Mouse (Mus musculus) lung, embryonic 14.5 days (tissue): ENCODE results near the gene Rarb. TPM values are rescaled to one million over a fixed set of nuclear protein-coding genes. Genes with fewer than 3 reads are reported as not detected.
"Not testable (repeated sequence)": the region's sequence is repeated elsewhere in the genome, so short reads cannot be mapped to it uniquely, and the experiment has no call there.

Experiments used
- ATAC-seq: fragments of 200-750 bp; cut with Nextera tagmentation; 2 replicates; pipeline ENCODE4 v1.8.0; 2017; ENCODE audit warnings: mild to moderate bottlenecking, moderate TSS enrichment, moderate library complexity; ENCODE audit not compliant: insufficient read depth
- DNase-seq: peaks from one replicate; pipeline ENCODE4 v3.0.0-alpha.2; 2015
- H3K27ac ChIP-seq: fragments of 300-500 bp; sonication (generic); 2 replicates; pipeline ENCODE4 v1.5.1; 2014; ENCODE audit warnings: low read depth, mild to moderate bottlenecking, moderate library complexity
- H3K27me3 ChIP-seq: fragments of 300-500 bp; sonication (generic); 2 replicates; pipeline ENCODE4 v1.6.1; 2014; ENCODE audit warnings: low read length, control low read depth; ENCODE audit not compliant: insufficient read depth
- H3K36me3 ChIP-seq: fragments of 300-500 bp; sonication (generic); 2 replicates; pipeline ENCODE4 v1.6.1; 2014; ENCODE audit warnings: control low read depth; ENCODE audit not compliant: insufficient read depth
- H3K4me1 ChIP-seq: fragments of 300-500 bp; sonication (generic); 2 replicates; pipeline ENCODE4 v1.6.1; 2014; ENCODE audit warnings: antibody characterized with exemption, control low read depth; ENCODE audit not compliant: insufficient read depth
- H3K4me2 ChIP-seq: fragments of 300-500 bp; sonication (generic); 2 replicates; pipeline ENCODE4 v1.6.1; 2014; ENCODE audit warnings: mild to moderate bottlenecking
- H3K4me3 ChIP-seq: fragments of 300-500 bp; sonication (generic); 2 replicates; pipeline ENCODE4 v1.5.1; 2014; ENCODE audit warnings: low read depth, low read length
- H3K9ac ChIP-seq: fragments of 300-500 bp; sonication (generic); 2 replicates; pipeline ENCODE4 v1.6.1; 2014
- H3K9me3 ChIP-seq: fragments of 300-500 bp; sonication (generic); 2 replicates; pipeline ENCODE4 v1.6.1; 2016; ENCODE audit warnings: low read depth, low read length, control low read depth
- CTCF ChIP-seq: IDR thresholded peaks from 2 replicates; pipeline ENCODE4 v1.5.1; 2016; ENCODE audit warnings: antibody characterized with exemption, low read depth
- WGBS: fragments of 180-500 bp; shearing (Covaris S2); extraction: QIAGEN DNeasy Blood & Tissue Kit; methylation state at CpG from one replicate; pipeline ENCODE4 v1.1.7; 2014; 5-methylcytosine and 5-hydroxymethylcytosine counted together
- polyA plus RNA-seq: library from polyadenylated mRNA; unstranded; fragments of >200 nt; fragmentation: Nextera tagmentation; extraction: Ambion mirVana; gene quantifications from 2 replicates; pipeline ENCODE4 v1.2.1, GENCODE M21; 2014

The Rarb gene
- polyA plus RNA-seq, 1 experiment from 2014 or later: 17.3 TPM

GRCm38 (mm10) chr14:16790161-16790560 is 28.8 kb downstream of the Rarb start:
- DNase-seq (no peak), ATAC-seq (no peak)
- Histone ChIP-seq H3K27ac (no peak overlapping the region), H3K9ac (no peak overlapping the region), H3K36me3 (no peaks in the 10 kb centered on the region), H3K9me3 (no peaks in the 10 kb centered on the region), H3K4me1 (no peaks in the 10 kb centered on the region), H3K4me3 (no peak overlapping the region), H3K27me3 (no peaks in the 10 kb centered on the region), H3K4me2 (no peak overlapping the region)
- whole genome bisulfite sequencing: 80% methylated on average over 1 of the region's 1 CpGs
- no peak for TF ChIP-seq CTCF

DNA sequence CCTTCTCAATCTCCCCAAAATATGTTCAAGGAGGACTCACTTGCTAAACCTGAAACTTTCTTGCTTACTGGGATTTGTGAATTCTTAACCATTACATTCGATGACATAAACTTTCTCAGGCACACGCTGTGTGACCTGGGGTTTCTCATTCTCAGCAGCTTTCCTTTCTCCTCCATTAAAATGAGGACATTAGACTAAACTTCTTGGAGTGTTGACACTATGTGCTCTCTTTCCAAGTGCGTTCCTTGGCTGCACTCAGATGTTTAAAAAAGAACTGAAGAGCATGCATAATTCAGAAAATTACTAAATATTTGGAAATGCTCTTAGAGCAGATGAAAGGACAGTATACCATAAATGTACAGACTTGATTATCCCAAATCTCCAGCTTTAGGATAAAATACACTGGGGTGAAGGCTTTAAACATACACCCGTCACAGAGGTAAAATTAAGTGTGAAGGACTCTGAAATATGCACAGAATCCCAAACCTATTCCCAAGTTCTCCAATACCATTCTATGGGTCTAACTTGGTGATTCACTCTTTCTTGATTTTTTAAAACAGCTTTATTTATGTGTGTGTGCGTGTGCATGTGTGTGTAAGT is 36.9 kb downstream of the Rarb start:
- peaks cover 8% of the 10 kb centered on the region; the same call in 1 of the 2 replicates for H3K4me1 ChIP-seq
- WGBS: 37% methylated on average over 5 of the region's 5 CpGs
- H3K36me3 ChIP-seq: no peaks in the 10 kb centered on the region
- peak; percentile 63 for DNase-seq
- peak; percentile 62; the same call in 1 of the 2 replicates for ATAC-seq
- no peak overlapping the region for H3K4me2 ChIP-seq
- TF ChIP-seq CTCF: no peak
- no peak overlapping the region for H3K4me3 ChIP-seq
- no peaks in the 10 kb centered on the region for H3K9me3 ChIP-seq
- no peak overlapping the region; the same call in 1 of the 2 replicates for H3K27ac ChIP-seq
- H3K9ac ChIP-seq: no peak overlapping the region
- H3K27me3 ChIP-seq: no peaks in the 10 kb centered on the region

DNA sequence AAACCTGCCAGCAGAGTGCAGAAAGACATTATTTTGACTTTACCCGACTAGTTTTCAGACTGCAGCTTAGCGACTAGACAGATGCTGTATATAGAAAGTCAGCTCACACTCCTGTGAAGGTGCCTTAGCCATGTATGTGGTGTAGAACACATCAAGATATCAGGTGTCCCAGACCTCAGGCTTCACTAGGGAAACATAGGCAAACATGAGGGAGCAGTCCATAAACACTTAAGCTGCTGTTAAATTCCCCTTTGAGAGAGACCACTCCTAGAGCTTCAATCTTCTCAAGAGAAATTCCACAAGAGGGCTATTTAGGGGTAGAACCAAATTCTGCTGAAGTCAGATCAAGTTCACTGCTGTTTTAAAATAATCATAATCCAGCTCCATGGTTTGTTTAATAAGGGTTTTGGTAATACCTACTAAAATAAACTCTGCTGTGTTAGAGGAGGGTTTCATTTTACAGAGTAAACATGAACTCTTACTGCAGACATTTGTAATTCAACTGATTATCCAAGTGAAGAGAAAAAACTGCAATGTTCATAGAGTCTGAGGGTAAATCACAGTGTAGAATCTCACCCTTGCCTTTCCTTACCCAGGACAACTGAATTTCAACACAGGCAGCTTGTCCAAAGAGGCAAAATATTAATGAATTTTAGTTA is 42.1 kb downstream of the Rarb start:
- H3K4me1 ChIP-seq: peaks cover 3% of the 10 kb centered on the region; the same call in 1 of the 2 replicates
- H3K9me3 ChIP-seq: no peaks in the 10 kb centered on the region
- H3K4me3 ChIP-seq: no peak overlapping the region
- TF ChIP-seq CTCF: no peak
- no peaks in the 10 kb centered on the region for H3K27me3 ChIP-seq
- no peak overlapping the region for H3K9ac ChIP-seq
- ATAC-seq (peak; percentile 80), DNase-seq (peak; percentile 54)
- H3K36me3 ChIP-seq: no peaks in the 10 kb centered on the region
- no peak overlapping the region for H3K4me2 ChIP-seq
- peak overlapping the region; percentile 43; the same call in 1 of the 2 replicates for H3K27ac ChIP-seq
- 19% methylated on average over 2 of the region's 2 CpGs for WGBS

DNA sequence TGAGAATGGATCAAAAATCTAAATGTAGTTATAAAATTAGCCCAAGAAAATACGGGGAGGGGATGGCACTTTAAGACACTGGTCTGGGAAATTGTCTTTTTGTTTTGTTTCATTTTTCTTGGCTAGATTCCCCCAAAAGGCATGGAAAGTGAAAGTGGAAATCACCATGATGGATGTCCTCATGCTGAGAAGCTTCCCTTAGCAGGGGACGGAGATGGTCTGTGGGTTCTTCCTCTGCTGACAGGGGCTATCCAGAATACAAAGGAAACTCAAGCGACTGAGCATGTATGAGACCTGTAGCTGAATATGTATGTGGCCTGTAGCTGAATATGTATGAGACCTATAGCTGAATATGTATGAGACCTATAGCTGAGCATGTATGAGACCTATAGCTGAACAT is 46.0 kb downstream of the Rarb start:
- H3K4me2 ChIP-seq: no peak overlapping the region
- no peak overlapping the region for H3K4me3 ChIP-seq
- TF ChIP-seq CTCF: no peak
- no peaks in the 10 kb centered on the region for H3K9me3 ChIP-seq
- no peak overlapping the region for H3K27ac ChIP-seq
- ATAC-seq: no peak
- H3K27me3 ChIP-seq: no peaks in the 10 kb centered on the region
- H3K4me1 ChIP-seq: peaks cover 3% of the 10 kb centered on the region; the same call in 1 of the 2 replicates
- H3K9ac ChIP-seq: no peak overlapping the region
- DNase-seq: peak; percentile 40
- WGBS: 53% methylated on average over 3 of the region's 3 CpGs
- no peaks in the 10 kb centered on the region for H3K36me3 ChIP-seq

DNA sequence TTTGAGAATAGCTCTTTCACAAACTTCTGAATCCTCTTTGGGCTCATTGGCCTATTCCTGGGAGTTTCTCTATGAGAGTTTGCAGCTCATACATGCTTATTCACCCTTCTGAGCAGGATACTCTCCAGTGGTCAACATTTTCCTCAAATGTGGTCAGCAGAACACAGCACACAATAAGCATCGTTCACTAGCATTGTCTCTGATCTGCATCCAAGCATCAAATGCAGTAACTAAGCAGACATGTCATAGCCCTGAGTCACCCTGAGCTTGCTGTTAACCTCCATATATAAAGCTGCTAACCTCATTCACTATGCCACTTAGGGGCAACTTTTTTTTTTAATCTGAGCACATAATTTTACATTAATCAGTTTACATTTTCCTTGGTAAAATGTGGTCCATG is 53.1 kb downstream of the Rarb start:
- Histone ChIP-seq H3K27ac (no peak overlapping the region), H3K4me1 (peaks cover 7% of the 10 kb centered on the region), H3K4me3 (no peak overlapping the region), H3K27me3 (no peaks in the 10 kb centered on the region), H3K4me2 (no peak overlapping the region), H3K9me3 (no peaks in the 10 kb centered on the region), H3K36me3 (no peaks in the 10 kb centered on the region), H3K9ac (no peak overlapping the region)
- no peak for TF ChIP-seq CTCF
- WGBS: 56% methylated on average over 1 of the region's 1 CpGs
- peak; percentile 50 for DNase-seq
- ATAC-seq: peak; percentile 26; the same call in 1 of the 2 replicates

GRCm38 (mm10) chr14:16762773-16763172 is 56.2 kb downstream of the Rarb start:
- Histone ChIP-seq H3K9ac (no peak overlapping the region), H3K36me3 (no peaks in the 10 kb centered on the region), H3K4me2 (no peak overlapping the region), H3K27me3 (no peaks in the 10 kb centered on the region), H3K4me3 (no peak overlapping the region), H3K4me1 (peaks cover 7% of the 10 kb centered on the region), H3K9me3 (no peaks in the 10 kb centered on the region), H3K27ac (peak overlapping the region; percentile 32; the same call in 1 of the 2 replicates)
- DNase-seq: peak; percentile 89
- ATAC-seq: peak; percentile 86
- TF ChIP-seq CTCF: no peak

DNA sequence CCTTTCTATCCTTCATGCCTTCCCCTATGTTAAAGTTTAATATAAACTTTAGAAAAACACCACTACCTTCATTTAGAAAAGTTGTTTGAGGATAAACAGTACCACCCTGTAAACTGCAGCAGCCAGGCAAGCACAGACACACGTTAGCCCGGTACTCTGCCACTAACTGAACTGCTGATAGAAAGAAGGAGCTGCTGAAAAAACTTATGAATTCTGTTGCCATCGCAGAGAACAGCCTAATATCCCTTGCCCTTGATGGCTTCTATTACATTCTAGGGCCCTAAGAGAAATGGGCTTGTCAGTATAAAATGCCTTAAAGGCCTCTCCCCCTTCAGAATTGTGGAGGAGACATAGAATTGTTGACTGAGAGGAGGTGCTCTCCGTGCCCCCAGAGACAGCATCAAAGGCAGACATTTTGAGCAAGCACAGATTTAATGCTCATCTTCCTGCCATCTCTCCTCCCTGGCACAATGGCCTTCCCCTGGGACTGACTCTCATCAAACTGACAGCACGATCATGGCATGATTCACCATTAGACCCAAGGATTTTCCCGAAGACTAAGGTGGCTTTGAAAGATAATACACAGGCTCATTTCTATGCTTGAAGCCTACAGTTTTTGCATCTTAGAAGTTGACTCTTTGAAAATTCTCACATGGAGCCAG is 60.1 kb downstream of the Rarb start:
- WGBS: 62% methylated on average over 6 of the region's 6 CpGs
- Histone ChIP-seq H3K4me2 (no peak overlapping the region), H3K4me3 (no peak overlapping the region), H3K36me3 (no peaks in the 10 kb centered on the region), H3K27me3 (no peaks in the 10 kb centered on the region), H3K9ac (no peak overlapping the region), H3K27ac (no peak overlapping the region), H3K4me1 (peaks cover 7% of the 10 kb centered on the region), H3K9me3 (no peaks in the 10 kb centered on the region)
- TF ChIP-seq CTCF: no peak
- DNase-seq (no peak), ATAC-seq (no peak)

GRCm38 (mm10) chr14:16755601-16756000 is 63.4 kb downstream of the Rarb start:
- 88% methylated on average over 1 of the region's 1 CpGs for WGBS

More at GRCm38 (mm10) chr14:16755601-16756000, 63.4 kb downstream of the Rarb start:
- H3K4me3 ChIP-seq, H3K27ac ChIP-seq, H3K9ac ChIP-seq, DNase-seq, H3K27me3 ChIP-seq, ATAC-seq, H3K4me2 ChIP-seq, H3K36me3 ChIP-seq, H3K9me3 ChIP-seq, H3K4me1 ChIP-seq: not testable (repeated sequence)
